Mouse (Mus musculus): ENCODE results near the gene Pask. TPM values are rescaled to one million over a fixed set of nuclear protein-coding genes. Genes with fewer than 3 reads are reported as not detected.
A peak's percentile ranks its signal among the peaks of the same experiment; 100 is the strongest.
"Not testable (repeated sequence)": the region's sequence is repeated elsewhere in the genome, so short reads cannot be mapped to it uniquely, and the experiment has no call there.

The Pask gene
- polyA plus RNA-seq, 1 experiment: 0.86 TPM

DNA sequence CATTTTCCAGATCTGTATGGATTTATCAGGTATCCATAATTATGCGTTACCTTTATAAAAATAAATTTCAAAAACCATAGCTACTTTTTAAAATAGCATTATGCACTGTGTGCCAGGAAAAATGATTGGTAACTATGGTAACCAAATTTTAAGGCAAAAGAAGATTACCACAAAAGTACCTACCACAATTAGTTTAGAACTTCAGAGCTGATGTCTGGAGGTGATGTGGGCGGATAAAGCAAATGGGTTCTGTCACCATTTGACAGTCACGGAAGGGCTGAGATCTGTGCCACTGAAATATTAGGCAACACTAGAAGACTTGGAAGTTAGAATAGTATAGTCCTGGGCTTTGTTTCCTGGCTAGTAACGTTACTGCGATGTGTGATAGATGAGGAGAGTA, 3.9 kb upstream of the Pask start:
- TF ChIP-seq POLR2A (IDR thresholded peaks at IDR 0.05; ENCODE audit: borderline replicate concordance, extremely low read depth, low read depth, low read length): no peak
- no peak for TF ChIP-seq CTCF (IDR thresholded peaks at IDR 0.05; ENCODE audit: insufficient read depth, low read length)
- no peaks in the 10 kb centered on the region; the same call in 1 of the 2 replicates for H3K4me1 ChIP-seq (ENCODE audit: control insufficient read depth, insufficient read depth, low read length)
- WGBS: 74% methylated on average over 5 of the region's 5 CpGs
- no peak for DNase-seq
- no peak overlapping the region for H3K4me3 ChIP-seq (replicated peaks; ENCODE audit: extremely low read depth, low read depth, low read length)

DNA sequence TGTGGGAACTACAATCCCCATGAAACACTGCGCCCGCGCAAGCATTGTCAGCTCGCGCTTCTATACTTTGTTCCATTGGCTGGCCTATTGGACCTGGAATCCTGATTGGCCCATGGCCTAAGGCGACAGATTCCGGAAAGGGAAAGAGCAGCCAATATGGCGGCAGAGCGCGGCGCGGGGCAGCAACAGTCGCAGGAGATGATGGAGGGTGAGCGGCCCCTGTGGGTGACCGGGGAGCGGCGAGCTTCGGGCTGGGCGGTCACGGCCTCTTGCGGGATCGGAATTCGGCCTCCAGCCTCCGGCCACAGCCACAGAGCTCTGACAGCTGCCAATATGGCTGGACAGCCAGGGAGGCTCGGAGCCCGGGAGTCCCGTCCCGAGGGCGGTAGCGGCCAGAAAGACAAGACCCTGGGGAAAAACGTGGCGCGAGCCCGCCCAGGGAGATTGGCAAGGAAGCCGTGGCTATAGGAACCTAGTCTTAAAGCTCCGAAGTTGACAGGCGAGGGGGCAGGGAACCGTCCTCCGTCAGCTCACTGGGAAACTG, 294 bp upstream of the Pask start:
- Histone ChIP-seq H3K4me1 (ENCODE audit: control insufficient read depth, insufficient read depth, low read length) (no peaks in the 10 kb centered on the region; the same call in 1 of the 2 replicates), H3K4me3 (replicated peaks; ENCODE audit: extremely low read depth, low read depth, low read length) (peak overlapping the region; percentile 88)
- DNase-seq: no peak
- WGBS: under 1% methylated on average over 39 of the region's 39 CpGs
- TF ChIP-seq CTCF (IDR thresholded peaks at IDR 0.05; ENCODE audit: insufficient read depth, low read length) (no peak), POLR2A (IDR thresholded peaks at IDR 0.05; ENCODE audit: borderline replicate concordance, extremely low read depth, low read depth, low read length) (peak; percentile 74; the same call in 1 of the 2 replicates)

DNA sequence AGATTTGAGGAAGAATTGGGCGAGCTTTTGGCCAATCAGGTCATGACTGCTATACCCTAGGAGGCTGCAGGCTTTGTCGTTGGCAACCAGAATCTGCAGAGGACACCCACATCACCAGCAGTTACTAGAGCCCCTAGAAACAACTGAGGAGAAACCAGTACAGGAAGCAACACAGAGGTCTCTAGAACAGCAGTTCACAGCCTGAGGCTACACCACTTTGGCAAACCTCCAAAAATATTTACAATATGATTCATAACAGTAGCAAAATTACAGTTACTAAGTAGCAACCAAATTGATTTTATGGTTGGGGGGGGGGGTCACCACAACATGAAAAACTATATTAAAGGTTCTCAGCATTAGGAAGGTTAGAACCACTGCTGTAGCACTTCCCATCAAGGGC, 8.7 kb downstream of the Pask start:
- no peak for DNase-seq
- 84% methylated on average over 2 of the region's 2 CpGs for WGBS
- Histone ChIP-seq H3K4me3 (replicated peaks; ENCODE audit: extremely low read depth, low read depth, low read length) (no peak overlapping the region), H3K4me1 (ENCODE audit: control insufficient read depth, insufficient read depth, low read length) (no peaks in the 10 kb centered on the region)
- TF ChIP-seq POLR2A (IDR thresholded peaks at IDR 0.05; ENCODE audit: borderline replicate concordance, extremely low read depth, low read depth, low read length) (no peak), CTCF (IDR thresholded peaks at IDR 0.05; ENCODE audit: insufficient read depth, low read length) (no peak)

DNA sequence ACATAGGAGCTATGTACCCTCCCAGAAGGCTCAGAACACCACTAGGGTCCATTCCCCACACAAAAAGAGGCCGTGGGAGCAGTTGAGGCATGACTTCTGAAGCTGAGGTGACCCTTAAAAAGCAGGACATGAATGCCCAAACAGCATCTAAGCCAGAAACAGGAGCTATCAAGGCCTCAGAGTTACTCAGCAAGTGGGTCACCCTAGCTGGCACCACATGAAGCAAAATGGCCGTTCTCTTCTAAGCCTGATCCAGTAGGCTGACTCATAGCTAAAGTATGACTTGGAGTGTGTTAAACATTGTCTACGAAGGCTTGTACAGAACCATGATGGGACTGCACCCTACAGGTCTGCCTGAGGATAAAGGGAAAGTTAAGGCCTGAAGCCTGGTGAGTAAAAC, 16.8 kb downstream of the Pask start:
- DNase-seq: no peak
- no peak overlapping the region for H3K4me3 ChIP-seq (replicated peaks; ENCODE audit: extremely low read depth, low read depth, low read length)
- TF ChIP-seq CTCF (IDR thresholded peaks at IDR 0.05; ENCODE audit: insufficient read depth, low read length): no peak
- TF ChIP-seq POLR2A (IDR thresholded peaks at IDR 0.05; ENCODE audit: borderline replicate concordance, extremely low read depth, low read depth, low read length): no peak
- H3K4me1 ChIP-seq (ENCODE audit: control insufficient read depth, insufficient read depth, low read length): no peaks in the 10 kb centered on the region
- WGBS: 74% methylated on average over 3 of the region's 3 CpGs

DNA sequence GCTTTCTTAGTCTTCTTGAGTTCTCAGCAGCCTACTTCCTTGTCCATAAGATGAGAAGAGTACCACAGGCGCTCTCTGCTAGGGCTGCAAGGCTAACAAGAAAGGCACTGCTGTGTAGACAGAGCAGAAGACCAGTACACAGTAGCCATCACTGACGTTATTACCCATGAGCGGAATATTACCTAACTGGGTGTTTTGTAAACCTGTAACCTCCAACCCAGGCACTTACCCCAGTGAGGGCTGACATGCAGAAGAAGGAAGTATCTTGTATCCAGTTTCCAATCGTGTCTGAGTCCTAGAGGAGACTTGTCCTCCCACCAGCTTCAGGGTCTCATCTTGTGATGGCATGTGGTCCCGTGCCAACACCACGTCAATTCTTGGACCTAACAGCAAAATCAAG, 19.3 kb downstream of the Pask start:
- 91% methylated on average over 6 of the region's 6 CpGs for WGBS
- TF ChIP-seq CTCF (IDR thresholded peaks at IDR 0.05; ENCODE audit: insufficient read depth, low read length) (no peak), POLR2A (IDR thresholded peaks at IDR 0.05; ENCODE audit: borderline replicate concordance, extremely low read depth, low read depth, low read length) (no peak)

DNA sequence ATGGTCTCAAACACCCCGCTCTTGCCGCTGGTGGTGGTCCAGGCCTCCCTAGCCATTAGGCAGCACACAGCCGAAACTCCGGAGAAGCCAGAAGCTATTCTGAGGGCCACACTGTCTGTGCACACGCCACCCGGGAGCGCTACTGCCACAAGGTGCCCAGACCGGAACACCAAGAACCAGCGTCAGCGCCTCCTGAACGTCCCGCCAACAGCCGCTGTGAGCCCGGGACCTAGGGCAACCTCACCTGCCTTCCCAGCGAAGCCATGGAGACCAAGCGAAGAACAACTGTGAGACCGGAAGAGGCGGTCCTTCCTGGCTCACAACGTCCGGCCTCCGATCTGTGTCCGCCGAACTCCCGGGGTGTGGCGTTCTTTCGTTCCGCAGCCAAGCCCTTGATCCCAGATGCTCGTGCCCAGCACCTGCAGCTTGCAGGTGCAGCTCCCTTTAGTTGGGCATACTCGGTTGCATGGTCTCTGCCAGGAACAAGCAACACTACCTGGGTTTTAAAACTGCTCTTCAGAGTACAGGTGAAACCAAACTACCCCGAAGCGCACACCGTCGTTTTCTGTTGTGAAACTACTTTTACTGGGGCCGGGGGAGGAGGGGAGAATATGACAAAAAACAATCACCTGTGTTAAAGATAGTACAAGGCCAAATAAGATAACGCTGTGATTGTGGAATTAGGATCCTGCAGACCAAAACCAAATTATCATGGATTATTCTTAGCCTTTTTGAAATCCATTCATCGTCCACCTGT, 37.5 kb downstream of the Pask start, which contains the start of gene Mterf4:
TSS of gene Mterf4 (minus strand) at position 335 of the 757 bp plus-strand sequence.
- H3K4me3 ChIP-seq (replicated peaks; ENCODE audit: extremely low read depth, low read depth, low read length): peak within 1 kb of the TSS; percentile 81
- TF ChIP-seq CTCF (IDR thresholded peaks at IDR 0.05; ENCODE audit: insufficient read depth, low read length) (no peak), POLR2A (IDR thresholded peaks at IDR 0.05; ENCODE audit: borderline replicate concordance, extremely low read depth, low read depth, low read length) (peak; percentile 75; the same call in 1 of the 2 replicates)
- WGBS: 7% methylated on average over 36 of the region's 36 CpGs
- peaks cover 3% of the 10 kb centered on the region; the same call in 1 of the 2 replicates for H3K4me1 ChIP-seq (ENCODE audit: control insufficient read depth, insufficient read depth, low read length)
- peak; percentile 81 for DNase-seq

More for the DNA sequence above, 19.3 kb downstream of the Pask start:
- DNase-seq: no peak
- H3K4me1 ChIP-seq (ENCODE audit: control insufficient read depth, insufficient read depth, low read length): no peaks in the 10 kb centered on the region
- H3K4me3 ChIP-seq (replicated peaks; ENCODE audit: extremely low read depth, low read depth, low read length): no peak overlapping the region

DNA sequence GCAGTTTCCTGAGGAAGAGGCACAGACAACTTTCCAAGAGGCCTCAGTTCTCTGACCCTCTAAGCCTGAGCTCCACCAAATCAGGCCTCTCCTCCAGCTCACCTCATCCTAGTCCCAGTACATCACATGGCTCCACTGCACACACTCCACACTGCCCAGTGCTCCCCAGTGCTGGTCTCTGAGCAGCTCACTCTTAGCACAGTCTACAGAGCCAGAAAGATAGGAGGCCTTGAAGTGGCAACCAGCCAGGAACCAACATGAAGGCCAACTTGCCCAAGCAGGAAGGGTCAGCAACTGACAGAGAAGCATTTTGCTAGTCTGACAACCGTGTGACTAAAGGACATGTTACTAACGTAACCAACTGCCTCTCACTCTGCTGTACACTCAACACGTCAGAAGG, 42.7 kb downstream of the Pask start:
- 69% methylated on average over 3 of the region's 3 CpGs for WGBS
- TF ChIP-seq CTCF (IDR thresholded peaks at IDR 0.05; ENCODE audit: insufficient read depth, low read length): no peak
- no peak for TF ChIP-seq POLR2A (IDR thresholded peaks at IDR 0.05; ENCODE audit: borderline replicate concordance, extremely low read depth, low read depth, low read length)
- peaks cover 3% of the 10 kb centered on the region; the same call in 1 of the 2 replicates for H3K4me1 ChIP-seq (ENCODE audit: control insufficient read depth, insufficient read depth, low read length)
- DNase-seq: no peak
- no peak overlapping the region for H3K4me3 ChIP-seq (replicated peaks; ENCODE audit: extremely low read depth, low read depth, low read length)

DNA sequence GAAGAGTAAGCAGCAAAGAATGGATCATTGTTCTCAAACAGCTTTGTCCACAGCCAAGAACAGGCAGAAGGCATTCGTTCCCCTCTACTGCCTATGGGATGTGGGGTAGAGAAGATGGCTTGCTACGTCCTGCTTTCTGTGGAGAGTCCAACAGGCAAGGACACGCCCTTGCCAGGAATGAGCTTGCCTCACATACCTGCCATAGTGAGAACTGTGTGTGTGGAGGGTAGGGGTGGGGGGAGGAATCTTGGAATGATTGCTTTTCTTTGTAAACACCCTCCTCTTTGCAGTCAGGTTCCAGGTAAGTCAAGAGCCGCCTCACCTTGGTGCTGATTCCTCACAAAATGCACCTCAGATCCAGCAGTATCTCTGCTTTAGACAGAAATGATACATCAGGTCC, 43.5 kb downstream of the Pask start:
- 74% methylated on average over 4 of the region's 4 CpGs for WGBS
- Histone ChIP-seq H3K4me1 (ENCODE audit: control insufficient read depth, insufficient read depth, low read length) (peaks cover under 1% of the 10 kb centered on the region; the same call in 1 of the 2 replicates), H3K4me3 (replicated peaks; ENCODE audit: extremely low read depth, low read depth, low read length) (no peak overlapping the region)
- TF ChIP-seq CTCF (IDR thresholded peaks at IDR 0.05; ENCODE audit: insufficient read depth, low read length) (no peak), POLR2A (IDR thresholded peaks at IDR 0.05; ENCODE audit: borderline replicate concordance, extremely low read depth, low read depth, low read length) (no peak)
- DNase-seq: no peak

DNA sequence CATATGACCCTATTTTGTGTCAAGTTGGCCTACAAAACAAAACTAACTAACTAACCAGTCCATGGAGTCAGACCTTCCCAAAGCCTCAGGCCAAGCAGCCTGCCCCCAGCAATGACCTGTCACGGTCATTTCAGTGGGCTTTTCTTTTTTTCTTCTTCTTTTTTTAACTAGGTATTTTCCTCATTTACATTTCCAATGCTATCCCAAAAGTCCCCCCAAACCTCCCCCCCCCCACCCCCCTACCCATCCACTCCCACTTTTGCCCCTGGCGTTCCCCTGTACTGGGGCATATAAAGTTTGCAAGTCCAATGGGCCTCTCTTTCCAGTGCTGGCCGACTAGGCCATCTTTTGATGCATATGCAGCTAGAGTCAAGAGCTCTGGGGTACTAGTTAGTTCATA, 48.8 kb downstream of the Pask start:
- WGBS: 83% methylated on average over 3 of the region's 3 CpGs
- not testable (repeated sequence) for H3K4me3 ChIP-seq (replicated peaks; ENCODE audit: extremely low read depth, low read depth, low read length); H3K4me1 ChIP-seq (ENCODE audit: control insufficient read depth, insufficient read depth, low read length); DNase-seq

DNA sequence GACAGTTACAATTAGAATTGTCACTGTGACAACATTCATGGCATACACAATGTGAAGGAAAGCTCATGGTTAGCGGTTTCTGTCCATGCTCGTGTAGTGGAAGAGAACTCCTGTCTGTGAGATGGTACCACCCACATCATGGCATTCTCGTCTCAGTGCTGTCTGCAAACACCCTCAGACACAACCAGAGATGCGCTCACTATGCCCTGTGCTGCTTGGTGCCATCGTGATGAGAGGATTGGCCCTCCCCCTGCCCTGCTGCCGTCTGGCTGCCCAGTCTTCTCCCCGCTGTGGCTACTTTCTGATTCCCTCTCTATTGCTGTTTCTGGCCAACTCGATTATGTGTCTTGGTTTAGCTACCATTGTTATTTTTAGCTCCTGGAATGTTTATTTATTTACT, 51.3 kb downstream of the Pask start:
- DNase-seq: no peak
- WGBS: 67% methylated on average over 8 of the region's 8 CpGs
- no peaks in the 10 kb centered on the region for H3K4me1 ChIP-seq (ENCODE audit: control insufficient read depth, insufficient read depth, low read length)
- no peak overlapping the region for H3K4me3 ChIP-seq (replicated peaks; ENCODE audit: extremely low read depth, low read depth, low read length)
- TF ChIP-seq CTCF (IDR thresholded peaks at IDR 0.05; ENCODE audit: insufficient read depth, low read length): no peak
- no peak for TF ChIP-seq POLR2A (IDR thresholded peaks at IDR 0.05; ENCODE audit: borderline replicate concordance, extremely low read depth, low read depth, low read length)
